In the genomic region with DNA sequence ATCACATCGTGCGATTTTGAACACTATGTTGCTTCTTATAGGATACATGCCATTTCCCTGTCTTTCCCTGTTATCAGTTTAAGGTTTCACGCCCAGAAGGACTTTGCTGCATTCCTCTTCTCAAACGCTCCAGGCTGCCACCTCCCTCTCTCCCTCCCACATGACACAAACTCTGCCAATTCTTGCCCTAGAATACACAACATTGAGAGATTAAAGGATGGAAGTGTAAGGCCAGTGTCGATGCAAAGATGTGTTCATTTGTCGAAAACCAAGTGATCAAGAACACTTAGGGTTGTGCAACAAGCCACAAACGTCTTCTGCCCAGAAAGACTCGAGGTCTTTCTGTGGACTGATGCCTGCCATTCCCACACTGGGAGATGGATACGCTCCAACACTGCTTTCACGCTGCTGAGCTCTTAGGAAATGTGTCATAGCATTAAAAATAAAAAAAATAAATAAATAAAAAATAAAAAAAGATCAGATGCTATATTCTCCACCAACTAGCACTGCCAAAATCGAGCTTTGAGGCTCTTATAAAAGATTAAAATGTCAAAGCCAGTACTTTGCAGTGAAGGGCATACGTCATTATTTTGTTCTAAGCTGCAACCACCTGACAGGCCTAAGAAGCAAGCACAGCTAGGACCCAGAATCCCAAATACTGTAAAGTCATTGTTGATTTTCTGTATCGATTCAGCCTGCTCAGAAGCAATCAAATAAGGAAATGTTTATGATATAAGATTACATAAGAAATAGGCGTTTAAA, we compare ENCODE assay signal across 10 mouse cellular contexts. TPM values are rescaled to one million over a fixed set of nuclear protein-coding genes. Genes with fewer than 3 reads are reported as not detected.
DNase-seq lines count a peak whose midpoint lies in the region; ATAC-seq and TF ChIP-seq lines count a peak whose summit lies in the region.
"Had no signal": no experiment of that assay in that cellular context is flagged by ENCODE, and none has a peak within 500 bp of the region (broad histone marks: within the 10 kb centered on the region; RNA-seq: fewer than 3 reads in every experiment).

No protein-coding gene starts in this region.

- DNase-seq in right cerebral cortex, adult 2 months (ENCODE audit: low spot score in 2 of 2), result peak; percentile 57
- no peak for DNase-seq in right cerebral cortex, postnatal 36 days (ENCODE audit: low spot score in 2 of 2)
- peak; percentile 52 for DNase-seq in heart, postnatal 4 days
- DNase-seq in hindbrain, embryonic 14.5 days (ENCODE audit: low spot score), result no peak
- no peak for DNase-seq in MN1 (ENCODE audit: low spot score)
- DNase-seq: adrenal gland, postnatal 25 days had no signal

- no peak for TF ChIP-seq CTCF in intestine, postnatal 0 days (IDR thresholded peaks at IDR 0.05; ENCODE audit: low read depth)

- no peak overlapping the region for H3K4me2 ChIP-seq in intestine, embryonic 15.5 days (replicated peaks)
- no peak overlapping the region for H3K4me2 ChIP-seq in intestine, postnatal 0 days (replicated peaks; ENCODE audit: low read depth)
- no peak overlapping the region for H3K4me2 ChIP-seq in hindbrain, embryonic 14.5 days (replicated peaks)
- H3K4me2 ChIP-seq: neural tube, embryonic 15.5 days had no signal

- H3K9ac ChIP-seq in intestine, embryonic 15.5 days, result no peak overlapping the region
- no peak overlapping the region for H3K9ac ChIP-seq in intestine, postnatal 0 days (ENCODE audit: low read depth, low read length)
- H3K9ac ChIP-seq in hindbrain, embryonic 14.5 days, result no peak overlapping the region
- H3K9ac ChIP-seq: neural tube, embryonic 15.5 days had no signal

- peak overlapping the region; percentile 10; the same call in 1 of the 2 replicates for H3K27ac ChIP-seq in intestine, embryonic 15.5 days
- no peak overlapping the region for H3K27ac ChIP-seq in intestine, postnatal 0 days (ENCODE audit: low read depth, low read length)
- no peak overlapping the region for H3K27ac ChIP-seq in hindbrain, embryonic 14.5 days
- H3K27ac ChIP-seq: neural tube, embryonic 15.5 days had no signal

- H3K27me3 ChIP-seq in intestine, embryonic 15.5 days (replicated peaks), result no peaks in the 10 kb centered on the region
- no peaks in the 10 kb centered on the region for H3K27me3 ChIP-seq in intestine, postnatal 0 days (replicated peaks; ENCODE audit: control insufficient read depth, insufficient read depth, low read length)
- no peaks in the 10 kb centered on the region for H3K27me3 ChIP-seq in hindbrain, embryonic 14.5 days (ENCODE audit: control insufficient read depth, insufficient read depth, low read length)
- H3K27me3 ChIP-seq: neural tube, embryonic 15.5 days had no signal

- 52% methylated on average over 14 of the region's 14 CpGs for WGBS in intestine, embryonic 15.5 days
- WGBS in intestine, postnatal 0 days, result 30% methylated on average over 14 of the region's 14 CpGs
- 74% methylated on average over 14 of the region's 14 CpGs for WGBS in hindbrain, embryonic 14.5 days

- no peaks in the 10 kb centered on the region for H3K9me3 ChIP-seq in intestine, embryonic 15.5 days
- no peaks in the 10 kb centered on the region for H3K9me3 ChIP-seq in intestine, postnatal 0 days (ENCODE audit: control insufficient read depth)
- no peaks in the 10 kb centered on the region for H3K9me3 ChIP-seq in hindbrain, embryonic 14.5 days (ENCODE audit: control insufficient read depth, low read length)
- H3K9me3 ChIP-seq: neural tube, embryonic 15.5 days had no signal

- no peaks in the 10 kb centered on the region for H3K36me3 ChIP-seq in intestine, embryonic 15.5 days
- H3K36me3 ChIP-seq in intestine, postnatal 0 days (ENCODE audit: control insufficient read depth, insufficient read depth), result no peaks in the 10 kb centered on the region
- H3K36me3 ChIP-seq in hindbrain, embryonic 14.5 days (replicated peaks; ENCODE audit: control insufficient read depth, insufficient read depth), result no peaks in the 10 kb centered on the region
- H3K36me3 ChIP-seq: neural tube, embryonic 15.5 days had no signal

- H3K4me1 ChIP-seq in intestine, embryonic 15.5 days (replicated peaks), result peaks cover 14% of the 10 kb centered on the region
- 0 out of 2 replicates have a peak, but pooled peaks cover 2% of the 10 kb centered on the region for H3K4me1 ChIP-seq in intestine, postnatal 0 days (replicated peaks; ENCODE audit: control insufficient read depth, insufficient read depth, low read length)
- 0 out of 2 replicates have a peak, but pooled peaks cover 1% of the 10 kb centered on the region for H3K4me1 ChIP-seq in hindbrain, embryonic 14.5 days (replicated peaks; ENCODE audit: control insufficient read depth, insufficient read depth, low read length)

- peak; percentile 50 for ATAC-seq in intestine, embryonic 15.5 days
- no peak for ATAC-seq in intestine, postnatal 0 days
- no peak for ATAC-seq in hindbrain, embryonic 14.5 days (ENCODE audit: low FRiP score)
- ATAC-seq: inflammation-experienced regulatory T-cells, adult 6 months had no signal

- no peak overlapping the region for H3K4me3 ChIP-seq in intestine, embryonic 15.5 days (replicated peaks)
- no peak overlapping the region for H3K4me3 ChIP-seq in intestine, postnatal 0 days (ENCODE audit: low read depth, low read length)
- H3K4me3 ChIP-seq in hindbrain, embryonic 14.5 days (replicated peaks; ENCODE audit: low read length), result no peak overlapping the region
- H3K4me3 ChIP-seq: neural tube, embryonic 15.5 days had no signal

RNA-seq across cellular contexts. Expression of a gene that starts 19.5 kb away (rescaled TPM):
- 13.0 and 13.6 TPM in 2 replicates for polyA plus RNA-seq in intestine, embryonic 15.5 days (2015; fragmentation: Nextera tagmentation; extraction: Ambion mirVana)
- 8.8 and 10.0 TPM in 2 replicates for polyA plus RNA-seq in intestine, postnatal 0 days (2015; fragmentation: Nextera tagmentation; extraction: Ambion mirVana)
- total RNA-seq in heart, postnatal 4 days (2021), result 100 to 1,000 TPM; 131 to 139 TPM
- 9.7 and 10.6 TPM in 2 replicates for polyA plus RNA-seq in hindbrain, embryonic 14.5 days (2014; fragmentation: Nextera tagmentation; extraction: Ambion mirVana)

RNA-seq across cellular contexts. Expression of a gene that starts 22.6 kb away (rescaled TPM):
- 43.8 and 44.8 TPM in 2 replicates for polyA plus RNA-seq in intestine, embryonic 15.5 days (2015; fragmentation: Nextera tagmentation; extraction: Ambion mirVana)
- 11.4 and 14.9 TPM in 2 replicates for polyA plus RNA-seq in intestine, postnatal 0 days (2015; fragmentation: Nextera tagmentation; extraction: Ambion mirVana)
- total RNA-seq in heart, postnatal 4 days (2021), result 10 to 100 TPM; 23.1 to 26.3 TPM
- polyA plus RNA-seq in hindbrain, embryonic 14.5 days (2014; fragmentation: Nextera tagmentation; extraction: Ambion mirVana), result 26.8 and 30.9 TPM in 2 replicates

Comparison
In these comparisons a context has a peak if more than half of its experiments do, and no peak if none do; other contexts are left out.
1. DNase-seq: peak in right cerebral cortex, adult 2 months (2 of 2) and heart, postnatal 4 days (single experiment); none in right cerebral cortex, postnatal 36 days (0 of 2), hindbrain, embryonic 14.5 days (single experiment) and MN1 (single experiment).